Mouse (Mus musculus): Measurements from ENCODE around the gene Ndufs4.

GRCm38 (mm10) chr13:114412326-114412725 is 24.3 kb upstream of the Ndufs4 start:
- TF ChIP-seq CTCF (IDR thresholded peaks at IDR 0.05; ENCODE audit: control insufficient read depth, insufficient read depth, insufficient replicate concordance, low read depth, low read length), result no peak
- TF ChIP-seq POLR2A (IDR thresholded peaks at IDR 0.05; ENCODE audit: control insufficient read depth, low read depth, low read length), result no peak
